Mouse (Mus musculus) thymus, adult 2 months (tissue): ENCODE measurements around the gene Suclg1.

Experiments
- CTCF ChIP-seq: fragments of 200-500 bp; IDR thresholded peaks from 2 replicates; pipeline ENCODE4 v1.5.1; 2012; ENCODE audit warnings: mild to moderate bottlenecking, control low read depth, low read length, moderate library complexity, borderline replicate concordance; ENCODE audit not compliant: control insufficient read depth, poor library complexity, insufficient read depth; ENCODE audit errors: extremely low read depth
- POLR2A ChIP-seq: fragments of 200-500 bp; IDR thresholded peaks from 2 replicates; pipeline ENCODE4 v1.6.1; 2012; ENCODE audit warnings: mild to moderate bottlenecking, low read length, control low read depth, moderate library complexity; ENCODE audit not compliant: control insufficient read depth, poor library complexity, insufficient read depth; ENCODE audit errors: extremely low read depth

- TF ChIP-seq CTCF = no peak
- no peak for TF ChIP-seq POLR2A
Measured at GRCm38 (mm10) chr6:73260110-73260509, 11.9 kb downstream of the Suclg1 start.
